Mouse (Mus musculus) olfactory bulb, adult 2 months (tissue): ENCODE data around the gene Tlr2. TPM values are rescaled to one million over a fixed set of nuclear protein-coding genes. Genes with fewer than 3 reads are reported as not detected.

Experiments used
- H3K27ac ChIP-seq: fragments of 200-500 bp; 2 replicates; pipeline ENCODE4 v1.5.1; 2012; ENCODE audit warnings: low read depth, low read length; ENCODE audit not compliant: insufficient read depth
- H3K4me1 ChIP-seq: fragments of 200-500 bp; 2 replicates; pipeline ENCODE4 v1.6.1; 2012; ENCODE audit warnings: low read length; ENCODE audit not compliant: control insufficient read depth, insufficient read depth
- H3K4me3 ChIP-seq: fragments of 200-500 bp; 2 replicates; pipeline ENCODE4 v1.5.1; 2012; ENCODE audit warnings: mild to moderate bottlenecking, low read depth, low read length, moderate library complexity; ENCODE audit not compliant: insufficient read depth
- CTCF ChIP-seq: fragments of 200-500 bp; IDR thresholded peaks from 2 replicates; pipeline ENCODE4 v1.5.1; 2012; ENCODE audit warnings: low read depth, mild to moderate bottlenecking, low read length, moderate library complexity; ENCODE audit not compliant: insufficient read depth
- POLR2A ChIP-seq: fragments of 200-500 bp; IDR thresholded peaks from 2 replicates; pipeline ENCODE4 v1.6.1; 2012; ENCODE audit warnings: mild to moderate bottlenecking, low read depth, low read length, moderate library complexity; ENCODE audit not compliant: insufficient read depth
- WGBS: fragments of 180-500 bp; shearing (Covaris S2); methylation state at CpG from one replicate; pipeline ENCODE4 v1.1.7; 2018; 5-methylcytosine and 5-hydroxymethylcytosine counted together
- polyA plus RNA-seq: library from polyadenylated mRNA; stranded (reverse); fragments of >200 nt; gene quantifications from 2 replicates; pipeline ENCODE4 v1.2.4, GENCODE M21; 2012; ENCODE audit warnings: low replicate concordance; ENCODE audit not compliant: missing spikeins, insufficient read depth, insufficient read length

Tlr2 gene
- polyA plus RNA-seq, 1 experiment = not detected

- TF ChIP-seq POLR2A (no peak), CTCF (no peak)
- Histone ChIP-seq H3K4me3 (no peak overlapping the region), H3K4me1 (0 out of 2 replicates have a peak, but pooled peaks cover 4% of the 10 kb centered on the region), H3K27ac (no peak overlapping the region)
- 97% methylated on average over 7 of the region's 7 CpGs for WGBS
Observed at GRCm38 (mm10) chr3:83799486-83799885, 42.1 kb downstream of the Tlr2 start.

- no peak for TF ChIP-seq POLR2A
- peak; percentile 69; the same call in 1 of the 2 replicates for TF ChIP-seq CTCF
- Histone ChIP-seq H3K27ac (no peak overlapping the region), H3K4me3 (no peak overlapping the region), H3K4me1 (0 out of 2 replicates have a peak, but pooled peaks cover 4% of the 10 kb centered on the region)
- 7% methylated on average over 10 of the region's 10 CpGs for WGBS
Observed at GRCm38 (mm10) chr3:83797828-83798227, 43.7 kb downstream of the Tlr2 start.

GRCm38 (mm10) chr3:83797098-83797497 lies 44.5 kb downstream of the Tlr2 start:
- TF ChIP-seq POLR2A = no peak
- no peak for TF ChIP-seq CTCF
- Histone ChIP-seq H3K4me1 (0 out of 2 replicates have a peak, but pooled peaks cover 4% of the 10 kb centered on the region), H3K27ac (no peak overlapping the region), H3K4me3 (no peak overlapping the region)
- 65% methylated on average over 6 of the region's 6 CpGs for WGBS

- 93% methylated on average over 3 of the region's 3 CpGs for WGBS
- Histone ChIP-seq H3K27ac (no peak overlapping the region), H3K4me1 (peaks cover 7% of the 10 kb centered on the region), H3K4me3 (no peak overlapping the region)
- TF ChIP-seq POLR2A = no peak
- TF ChIP-seq CTCF = no peak
Observed at GRCm38 (mm10) chr3:83791444-83791843, 50.1 kb downstream of the Tlr2 start.

- Histone ChIP-seq H3K27ac (no peak overlapping the region), H3K4me3 (peak overlapping the region; percentile 43), H3K4me1 (peaks cover 7% of the 10 kb centered on the region)
- TF ChIP-seq CTCF (no peak), POLR2A (no peak)
- 4% methylated on average over 44 of the region's 44 CpGs for WGBS
Observed at GRCm38 (mm10) chr3:83789651-83790451, 51.7 kb downstream of the Tlr2 start.

- no peak for TF ChIP-seq CTCF
- no peak for TF ChIP-seq POLR2A
- 90% methylated on average over 7 of the region's 7 CpGs for WGBS
- Histone ChIP-seq H3K4me3 (no peak overlapping the region), H3K27ac (no peak overlapping the region), H3K4me1 (peaks cover 7% of the 10 kb centered on the region)
Observed at GRCm38 (mm10) chr3:83787776-83788305, 53.7 kb downstream of the Tlr2 start.

GRCm38 (mm10) chr3:83787086-83787485 lies 54.5 kb downstream of the Tlr2 start:
- 81% methylated on average over 2 of the region's 2 CpGs for WGBS
- peaks cover 7% of the 10 kb centered on the region for H3K4me1 ChIP-seq

More at GRCm38 (mm10) chr3:83787086-83787485, 54.5 kb downstream of the Tlr2 start:
- TF ChIP-seq POLR2A (no peak), CTCF (no peak)
- H3K27ac ChIP-seq = no peak overlapping the region
- no peak overlapping the region for H3K4me3 ChIP-seq

Other genes starting within 250 kb of the Tlr2 start
- not detected in 2 replicates for gene Sfrp2, start 75.4 kb downstream of the Tlr2 start, polyA plus RNA-seq
- 112 TPM in 1 of 2 replicates, not detected in the other for gene Tmem131l, start 198.4 kb upstream of the Tlr2 start, polyA plus RNA-seq